Mouse (Mus musculus): ENCODE data around the gene Scgn. TPM values are rescaled to one million over a fixed set of nuclear protein-coding genes. Genes with fewer than 3 reads are reported as not detected.

Gene Scgn
- polyA plus RNA-seq (2012; rRNA removed) = 30.6 and 32.2 TPM in 2 replicates

GRCm38 (mm10) chr13:23990928-23991327 lies at the start of gene Scgn:
Scgn (minus strand) TSS chr13:23991214.
- DNase-seq (ENCODE audit: extremely low spot score in 1 of 2, low spot score in 1 of 2) = peak in 1 of 2 experiments; percentile 20

GRCm38 (mm10) chr13:24040221-24040620 lies 49.2 kb upstream of the Scgn start:
- DNase-seq (ENCODE audit: extremely low spot score in 1 of 2, low spot score in 1 of 2) = no peak

- peak in 1 of 2 experiments; percentile 13 for DNase-seq (ENCODE audit: extremely low spot score in 1 of 2, low spot score in 1 of 2)
Observed at GRCm38 (mm10) chr13:24037502-24037901, 46.5 kb upstream of the Scgn start.

- DNase-seq (ENCODE audit: extremely low spot score in 1 of 2, low spot score in 1 of 2) = no peak
Observed at GRCm38 (mm10) chr13:24036150-24036549, 45.1 kb upstream of the Scgn start.

GRCm38 (mm10) chr13:24027191-24028170 lies 36.5 kb upstream of the Scgn start:
- DNase-seq (ENCODE audit: extremely low spot score in 1 of 2, low spot score in 1 of 2) = peak in 1 of 2 experiments; percentile 65

GRCm38 (mm10) chr13:24018515-24018914 lies 27.5 kb upstream of the Scgn start:
- DNase-seq (ENCODE audit: extremely low spot score in 1 of 2, low spot score in 1 of 2) = no peak

- DNase-seq (ENCODE audit: extremely low spot score in 1 of 2, low spot score in 1 of 2) = no peak
Observed at GRCm38 (mm10) chr13:24005528-24005927, 14.5 kb upstream of the Scgn start.

- DNase-seq (ENCODE audit: extremely low spot score in 1 of 2, low spot score in 1 of 2) = no peak
Observed at GRCm38 (mm10) chr13:24001797-24002196, 10.8 kb upstream of the Scgn start.

- DNase-seq (ENCODE audit: extremely low spot score in 1 of 2, low spot score in 1 of 2) = no peak
Observed at GRCm38 (mm10) chr13:24001081-24001480, 10.1 kb upstream of the Scgn start.

- no peak for DNase-seq (ENCODE audit: extremely low spot score in 1 of 2, low spot score in 1 of 2)
Observed at GRCm38 (mm10) chr13:23998826-23999225, 7.8 kb upstream of the Scgn start.

GRCm38 (mm10) chr13:23994756-23995155 lies 3.7 kb upstream of the Scgn start:
- DNase-seq (ENCODE audit: extremely low spot score in 1 of 2, low spot score in 1 of 2) = no peak

GRCm38 (mm10) chr13:23994024-23994423 lies 3.0 kb upstream of the Scgn start:
- no peak for DNase-seq (ENCODE audit: extremely low spot score in 1 of 2, low spot score in 1 of 2)

- DNase-seq (ENCODE audit: extremely low spot score in 1 of 2, low spot score in 1 of 2) = no peak
Observed at GRCm38 (mm10) chr13:23990451-23990850, 563 bp downstream of the Scgn start.

- DNase-seq (ENCODE audit: extremely low spot score in 1 of 2, low spot score in 1 of 2) = no peak
Observed at GRCm38 (mm10) chr13:23985130-23985529, 5.9 kb downstream of the Scgn start.

- no peak for DNase-seq (ENCODE audit: extremely low spot score in 1 of 2, low spot score in 1 of 2)
Observed at GRCm38 (mm10) chr13:23972271-23972670, 18.7 kb downstream of the Scgn start.

- no peak for DNase-seq (ENCODE audit: extremely low spot score in 1 of 2, low spot score in 1 of 2)
Observed at GRCm38 (mm10) chr13:23971870-23972269, 19.1 kb downstream of the Scgn start.

GRCm38 (mm10) chr13:23964909-23965308 lies 26.1 kb downstream of the Scgn start:
- no peak for DNase-seq (ENCODE audit: extremely low spot score in 1 of 2, low spot score in 1 of 2)

- DNase-seq (ENCODE audit: extremely low spot score in 1 of 2, low spot score in 1 of 2) = no peak
Observed at GRCm38 (mm10) chr13:23959776-23960175, 31.2 kb downstream of the Scgn start.

- DNase-seq (ENCODE audit: extremely low spot score in 1 of 2, low spot score in 1 of 2) = no peak
Observed at GRCm38 (mm10) chr13:23950928-23951327, 40.1 kb downstream of the Scgn start.

- no peak for DNase-seq (ENCODE audit: extremely low spot score in 1 of 2, low spot score in 1 of 2)
Observed at GRCm38 (mm10) chr13:23949484-23950246, 41.3 kb downstream of the Scgn start.

- DNase-seq (ENCODE audit: extremely low spot score in 1 of 2, low spot score in 1 of 2) = no peak
Observed at GRCm38 (mm10) chr13:23946254-23946653, 44.8 kb downstream of the Scgn start.
